Mouse (Mus musculus) hindbrain, embryonic 12.5 days (tissue): ENCODE measurements around the gene Rbks. TPM values are rescaled to one million over a fixed set of nuclear protein-coding genes. Genes with fewer than 3 reads are reported as not detected.

Experiments
- ATAC-seq: fragments of 200-750 bp; cut with Nextera tagmentation; 2 replicates; pipeline ENCODE4 v1.8.0; 2017; ENCODE audit warnings: moderate TSS enrichment; ENCODE audit not compliant: low FRiP score
- H3K27ac ChIP-seq: fragments of 300-500 bp; sonication (generic); 2 replicates; pipeline ENCODE4 v1.5.1; 2016; ENCODE audit warnings: mild to moderate bottlenecking
- H3K27me3 ChIP-seq: fragments of 300-500 bp; sonication (generic); 2 replicates; pipeline ENCODE4 v1.6.1; 2016; ENCODE audit warnings: mild to moderate bottlenecking
- H3K36me3 ChIP-seq: fragments of 300-500 bp; sonication (generic); 2 replicates; pipeline ENCODE4 v1.6.1; 2016; ENCODE audit warnings: mild to moderate bottlenecking
- H3K4me1 ChIP-seq: fragments of 300-500 bp; sonication (generic); 2 replicates; pipeline ENCODE4 v1.6.1; 2016
- H3K4me2 ChIP-seq: fragments of 300-500 bp; sonication (generic); replicated peaks from 2 replicates; pipeline ENCODE4 v1.6.1; 2016; ENCODE audit warnings: mild to moderate bottlenecking
- H3K4me3 ChIP-seq: fragments of 300-500 bp; sonication (generic); 2 replicates; pipeline ENCODE4 v1.5.1; 2016; ENCODE audit warnings: mild to moderate bottlenecking
- H3K9ac ChIP-seq: fragments of 300-500 bp; sonication (generic); 2 replicates; pipeline ENCODE4 v1.6.1; 2016; ENCODE audit warnings: mild to moderate bottlenecking, moderate library complexity
- H3K9me3 ChIP-seq: fragments of 300-500 bp; sonication (generic); replicated peaks from 2 replicates; pipeline ENCODE4 v1.6.1; 2016; ENCODE audit warnings: mild to moderate bottlenecking
- WGBS: fragments of 180-500 bp; shearing (Covaris S2); methylation state at CpG from one replicate; pipeline ENCODE4 v1.1.7; 2016; 5-methylcytosine and 5-hydroxymethylcytosine counted together
- polyA plus RNA-seq: library from polyadenylated mRNA; unstranded; fragments of >200 nt; fragmentation: Nextera tagmentation; extraction: Ambion mirVana; gene quantifications from 2 replicates; pipeline ENCODE4 v1.2.1, GENCODE M21; 2016

Rbks gene
- polyA plus RNA-seq, 1 experiment from 2014 or later = 1.8 TPM

DNA sequence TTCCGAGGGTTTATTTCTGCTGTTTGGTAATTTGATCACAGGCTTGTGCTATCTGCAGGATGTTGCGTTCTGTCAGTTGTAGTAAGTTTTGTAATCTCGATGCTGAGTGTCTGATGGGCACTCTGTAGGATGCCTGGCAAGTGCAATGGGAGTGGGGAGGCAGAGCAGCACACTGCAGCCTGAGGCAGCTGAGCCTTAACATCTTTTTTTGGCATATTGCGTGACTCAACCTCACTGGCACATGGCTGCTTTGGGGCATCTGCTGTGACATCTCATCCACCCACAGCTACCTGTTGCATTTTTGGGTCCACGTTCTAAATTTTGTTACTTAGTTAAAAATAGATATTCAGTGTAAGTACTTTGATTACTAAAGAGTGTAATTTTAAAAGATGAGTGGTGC is 7.5 kb upstream of the Rbks start:
- H3K9ac ChIP-seq = no peak overlapping the region
- H3K4me1 ChIP-seq = no peaks in the 10 kb centered on the region
- H3K4me3 ChIP-seq = no peak overlapping the region
- no peaks in the 10 kb centered on the region for H3K27me3 ChIP-seq
- 0 out of 2 replicates have a peak, but pooled peaks cover 5% of the 10 kb centered on the region for H3K36me3 ChIP-seq
- no peak overlapping the region for H3K4me2 ChIP-seq
- WGBS = 91% methylated on average over 5 of the region's 5 CpGs
- no peak overlapping the region for H3K27ac ChIP-seq
- ATAC-seq = no peak
- no peaks in the 10 kb centered on the region for H3K9me3 ChIP-seq

DNA sequence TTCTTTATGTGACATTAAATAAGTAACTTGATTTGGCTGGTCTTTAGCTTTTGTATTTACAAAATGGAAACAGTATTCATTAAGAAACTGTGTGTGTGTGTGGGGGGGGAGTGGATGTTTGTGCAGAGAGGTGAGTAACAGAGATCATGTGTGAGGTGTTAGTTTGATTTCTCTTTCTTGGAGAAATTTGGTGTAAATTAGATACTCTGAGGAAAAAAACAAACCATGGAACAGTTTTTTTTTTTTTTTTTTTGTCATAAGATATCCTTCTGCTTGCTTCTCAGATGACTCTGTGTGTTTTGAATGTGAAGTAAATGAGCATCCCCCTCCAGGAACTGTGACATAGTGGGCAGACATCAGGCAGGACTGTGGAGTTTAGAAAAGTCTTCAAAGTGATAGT is 2.0 kb upstream of the Rbks start:
- no peak overlapping the region for H3K4me3 ChIP-seq
- H3K9ac ChIP-seq = no peak overlapping the region
- no peaks in the 10 kb centered on the region for H3K27me3 ChIP-seq
- no peak for ATAC-seq
- no peaks in the 10 kb centered on the region for H3K9me3 ChIP-seq
- no peak overlapping the region for H3K27ac ChIP-seq
- H3K4me1 ChIP-seq = peaks cover 5% of the 10 kb centered on the region; the same call in 1 of the 2 replicates
- H3K36me3 ChIP-seq = 0 out of 2 replicates have a peak, but pooled peaks cover 5% of the 10 kb centered on the region
- H3K4me2 ChIP-seq = no peak overlapping the region

DNA sequence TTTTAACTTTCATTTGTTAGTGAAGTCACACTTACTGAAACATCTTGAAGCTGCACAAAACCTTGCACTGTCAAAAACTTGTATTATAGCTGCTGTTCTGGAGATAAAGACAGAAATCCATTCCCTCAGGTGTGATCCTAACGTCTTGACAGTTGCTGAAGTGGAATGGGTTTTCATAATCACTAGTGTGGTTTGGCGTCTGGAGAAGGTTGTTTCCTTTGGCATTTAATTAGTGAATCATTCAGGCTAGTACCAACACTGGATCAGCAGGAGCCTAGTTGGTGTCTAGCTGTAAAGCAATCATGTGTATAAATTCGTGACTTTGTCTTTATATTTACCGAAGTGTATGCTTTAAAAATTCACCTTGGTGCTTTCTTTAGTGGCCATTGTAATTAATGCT is 1.5 kb upstream of the Rbks start:
- Histone ChIP-seq H3K27me3 (no peaks in the 10 kb centered on the region), H3K4me3 (no peak overlapping the region)
- WGBS = 54% methylated on average over 4 of the region's 4 CpGs

DNA sequence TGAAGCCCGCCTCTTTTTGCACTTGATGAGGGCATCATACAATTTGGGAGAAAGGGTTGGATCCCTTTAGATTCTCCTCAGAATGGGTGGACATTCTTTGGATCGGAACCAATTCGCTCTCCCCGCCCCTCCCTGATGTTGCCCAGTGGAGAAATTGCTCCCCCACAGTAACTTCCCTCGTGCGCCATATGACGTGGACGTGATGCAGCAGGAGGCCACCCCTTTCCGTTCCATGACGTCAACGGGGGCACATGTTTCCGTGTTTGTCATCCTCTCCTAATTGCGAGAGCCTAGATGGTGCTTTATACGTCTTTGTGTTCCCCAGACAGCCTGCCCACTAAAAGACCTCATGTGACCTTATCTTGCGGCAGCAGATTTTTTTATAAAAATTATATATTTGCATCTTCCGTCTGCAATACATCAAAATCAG is 885 bp upstream of the Rbks start:
- Histone ChIP-seq H3K9me3 (no peaks in the 10 kb centered on the region), H3K4me1 (peaks cover 5% of the 10 kb centered on the region; the same call in 1 of the 2 replicates), H3K4me3 (peak overlapping the region; percentile 80), H3K9ac (peak overlapping the region; percentile 81), H3K4me2 (peak overlapping the region; percentile 82), H3K36me3 (no peaks in the 10 kb centered on the region), H3K27me3 (no peaks in the 10 kb centered on the region), H3K27ac (peak overlapping the region; percentile 87)
- 6% methylated on average over 16 of the region's 16 CpGs for WGBS
- peak; percentile 81 for ATAC-seq

More for the DNA sequence above, 1.5 kb upstream of the Rbks start:
- Histone ChIP-seq H3K4me2 (no peak overlapping the region), H3K27ac (no peak overlapping the region), H3K9me3 (no peaks in the 10 kb centered on the region), H3K4me1 (peaks cover 5% of the 10 kb centered on the region; the same call in 1 of the 2 replicates), H3K36me3 (0 out of 2 replicates have a peak, but pooled peaks cover 4% of the 10 kb centered on the region), H3K9ac (no peak overlapping the region)
- no peak for ATAC-seq

DNA sequence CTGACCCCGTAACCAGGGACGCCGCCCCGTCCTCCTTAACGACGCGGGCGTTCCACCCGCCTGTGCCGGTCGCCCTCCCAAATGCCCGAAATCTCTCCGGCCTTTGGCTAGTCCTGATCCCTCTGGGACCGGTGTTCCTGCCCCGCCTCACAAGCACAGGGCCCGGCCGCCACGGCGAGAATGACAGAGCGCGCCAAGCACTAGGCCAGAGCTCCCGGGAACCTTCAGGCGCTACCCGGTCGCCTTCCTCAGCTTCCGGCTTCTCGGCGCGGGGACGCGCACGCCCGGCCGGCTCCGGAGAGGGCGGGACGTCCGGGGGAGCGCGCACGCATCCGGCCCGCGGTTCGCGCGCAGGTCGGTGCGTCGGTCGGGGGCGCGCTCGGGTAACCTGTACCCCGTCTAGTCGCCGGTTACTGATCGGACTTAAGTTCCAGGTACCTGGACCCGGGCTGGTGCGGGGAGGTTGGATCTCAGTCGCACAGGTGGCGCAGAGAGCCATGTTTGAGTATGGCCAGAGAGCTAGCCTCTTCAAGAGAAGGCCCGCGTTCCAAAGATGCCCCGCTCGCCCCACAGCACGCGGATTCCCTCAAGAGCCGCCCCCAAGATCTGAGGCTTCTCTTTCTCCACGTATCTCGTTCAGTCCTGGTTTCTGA is 343 bp upstream of the Rbks start, which contains the start of gene Babam2:
Gene Babam2, plus strand, starts transcription at position 41 of the 653 bp plus-strand sequence.
- H3K4me3 ChIP-seq = peak within 1 kb of the TSS; percentile 80

DNA sequence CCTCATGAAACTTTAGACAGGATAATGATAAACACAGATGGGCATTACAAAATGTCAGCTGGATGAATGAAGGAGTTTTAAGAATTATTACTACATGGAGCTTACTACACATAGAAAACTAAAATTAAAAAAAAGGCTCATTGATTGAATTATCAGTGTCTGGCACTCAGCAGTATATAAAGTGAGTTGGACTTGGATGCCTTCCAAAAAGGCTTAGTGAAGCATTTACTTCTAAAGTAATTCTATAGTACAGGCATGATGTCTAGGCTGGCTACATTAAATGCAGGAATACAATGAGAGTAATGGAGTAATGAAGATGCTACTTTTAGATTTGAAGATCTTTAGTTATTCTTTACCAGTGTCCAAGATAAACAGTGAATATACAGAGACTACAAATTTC is 4.2 kb downstream of the Rbks start:
- Histone ChIP-seq H3K4me2 (no peak overlapping the region), H3K9me3 (no peaks in the 10 kb centered on the region), H3K27ac (no peak overlapping the region), H3K27me3 (no peaks in the 10 kb centered on the region), H3K9ac (no peak overlapping the region), H3K36me3 (no peaks in the 10 kb centered on the region), H3K4me1 (peaks cover 5% of the 10 kb centered on the region; the same call in 1 of the 2 replicates), H3K4me3 (no peak overlapping the region)
- no peak for ATAC-seq

More for the DNA sequence above, 343 bp upstream of the Rbks start, which contains the start of gene Babam2:
- peak; percentile 96 for ATAC-seq
- H3K9me3 ChIP-seq = no peaks in the 10 kb centered on the region
- no peaks in the 10 kb centered on the region for H3K27me3 ChIP-seq
- under 1% methylated on average over 71 of the region's 71 CpGs for WGBS
- peak within 1 kb of the TSS; percentile 82 for H3K4me2 ChIP-seq
- H3K4me1 ChIP-seq = peaks cover 5% of the 10 kb centered on the region; the same call in 1 of the 2 replicates
- H3K9ac ChIP-seq = peak within 1 kb of the TSS; percentile 81
- no peaks in the 10 kb centered on the region for H3K36me3 ChIP-seq
- peak within 1 kb of the TSS; percentile 87 for H3K27ac ChIP-seq

DNA sequence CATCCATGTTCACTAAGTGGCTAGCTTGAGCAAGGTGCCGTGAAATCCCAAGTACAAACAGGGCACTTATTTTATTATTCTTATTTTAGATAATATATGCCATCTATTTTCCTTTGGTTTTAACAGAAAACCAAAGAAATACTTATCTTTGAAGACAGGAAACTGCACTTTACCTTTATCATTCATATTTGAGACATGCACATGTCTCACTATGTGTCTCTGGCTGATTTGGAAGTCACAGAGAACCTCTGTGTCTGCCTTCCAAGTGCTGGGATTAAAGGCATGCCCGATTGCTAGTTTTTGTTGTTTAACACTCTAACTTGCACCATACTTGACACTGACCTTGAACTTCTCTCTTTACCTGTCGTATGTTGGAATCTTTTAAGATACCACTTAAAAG is 9.5 kb downstream of the Rbks start:
- no peak overlapping the region for H3K9ac ChIP-seq
- WGBS = 93% methylated on average over 3 of the region's 3 CpGs
- H3K9me3 ChIP-seq = no peaks in the 10 kb centered on the region

DNA sequence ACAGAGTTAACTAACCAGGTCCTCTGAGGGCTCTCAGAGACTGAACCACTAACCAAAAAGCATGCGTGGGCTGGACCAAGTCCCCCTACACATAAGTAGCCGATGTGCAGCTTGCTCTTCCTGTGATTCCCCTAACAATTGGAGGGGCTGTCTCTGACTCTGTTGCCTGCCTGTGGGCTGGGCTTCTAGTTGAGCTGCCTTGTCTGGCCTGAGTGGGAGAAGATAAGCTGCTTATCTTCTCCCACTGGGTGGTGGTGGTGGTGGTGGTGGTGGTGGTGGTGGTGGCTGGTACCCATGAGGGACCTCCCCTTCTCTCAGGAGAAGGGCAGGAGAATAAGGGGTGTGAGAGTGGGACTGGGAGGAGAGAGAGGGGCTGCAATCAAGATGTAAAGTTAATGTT is 11.4 kb downstream of the Rbks start:
- no peak for ATAC-seq

More for the DNA sequence above, 9.5 kb downstream of the Rbks start:
- no peaks in the 10 kb centered on the region for H3K4me1 ChIP-seq
- H3K27ac ChIP-seq = no peak overlapping the region
- no peak for ATAC-seq
- no peaks in the 10 kb centered on the region for H3K36me3 ChIP-seq
- H3K4me3 ChIP-seq = no peak overlapping the region
- no peaks in the 10 kb centered on the region for H3K27me3 ChIP-seq
- H3K4me2 ChIP-seq = no peak overlapping the region

DNA sequence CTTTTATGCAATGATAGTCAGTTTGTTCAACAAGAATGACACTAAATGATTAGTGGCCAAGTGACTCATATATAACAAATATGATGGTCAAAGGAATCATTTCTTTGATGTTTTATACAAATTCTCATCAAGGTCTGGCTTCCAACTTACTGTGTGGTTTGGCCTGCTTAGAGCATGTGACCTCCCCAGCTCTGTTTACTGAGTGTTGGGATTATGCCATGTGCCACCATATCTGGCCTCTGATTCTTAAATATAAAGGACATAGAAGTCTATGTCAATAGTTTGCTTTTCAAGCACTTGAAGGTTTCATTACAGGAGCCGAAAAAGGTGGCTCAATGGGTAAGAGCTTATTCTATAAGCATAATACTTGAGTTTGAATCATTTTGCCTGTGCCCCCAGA is 15.1 kb downstream of the Rbks start:
- no peak for ATAC-seq
- Histone ChIP-seq H3K27ac (no peak overlapping the region), H3K4me3 (no peak overlapping the region), H3K36me3 (no peaks in the 10 kb centered on the region), H3K4me2 (no peak overlapping the region), H3K27me3 (no peaks in the 10 kb centered on the region), H3K9ac (no peak overlapping the region), H3K4me1 (no peaks in the 10 kb centered on the region), H3K9me3 (no peaks in the 10 kb centered on the region)
- 91% methylated on average over 1 of the region's 1 CpGs for WGBS

More for the DNA sequence above, 11.4 kb downstream of the Rbks start:
- H3K27me3 ChIP-seq = no peaks in the 10 kb centered on the region
- H3K4me3 ChIP-seq = no peak overlapping the region
- H3K9ac ChIP-seq = no peak overlapping the region
- no peaks in the 10 kb centered on the region for H3K4me1 ChIP-seq
- 72% methylated on average over 2 of the region's 2 CpGs for WGBS
- no peak overlapping the region for H3K27ac ChIP-seq
- H3K4me2 ChIP-seq = no peak overlapping the region
- no peaks in the 10 kb centered on the region for H3K36me3 ChIP-seq
- no peaks in the 10 kb centered on the region for H3K9me3 ChIP-seq

DNA sequence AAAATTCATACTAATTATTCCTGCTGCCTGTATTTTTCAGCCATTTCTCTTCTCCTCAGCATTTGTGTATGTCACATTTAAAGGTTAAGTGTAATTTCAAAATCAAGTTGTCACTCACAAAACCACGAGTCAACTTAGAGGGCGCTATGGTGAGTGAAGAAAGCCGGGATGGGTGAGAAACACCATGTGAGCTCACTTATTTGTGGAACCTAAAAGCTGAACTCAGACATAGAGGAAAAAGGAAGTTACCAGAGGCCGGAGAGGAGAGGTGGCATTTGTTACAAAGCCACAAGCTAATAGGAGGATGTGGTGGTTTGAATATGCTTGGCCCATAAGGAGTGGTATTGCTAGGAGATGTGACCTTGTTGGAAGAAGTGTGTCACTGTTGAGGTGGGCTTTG is 17.2 kb downstream of the Rbks start:
- Histone ChIP-seq H3K9me3 (no peaks in the 10 kb centered on the region), H3K27ac (no peak overlapping the region), H3K36me3 (no peaks in the 10 kb centered on the region), H3K4me3 (no peak overlapping the region), H3K9ac (no peak overlapping the region), H3K27me3 (no peaks in the 10 kb centered on the region), H3K4me1 (no peaks in the 10 kb centered on the region), H3K4me2 (no peak overlapping the region)
- 84% methylated on average over 4 of the region's 4 CpGs for WGBS
- ATAC-seq = no peak

DNA sequence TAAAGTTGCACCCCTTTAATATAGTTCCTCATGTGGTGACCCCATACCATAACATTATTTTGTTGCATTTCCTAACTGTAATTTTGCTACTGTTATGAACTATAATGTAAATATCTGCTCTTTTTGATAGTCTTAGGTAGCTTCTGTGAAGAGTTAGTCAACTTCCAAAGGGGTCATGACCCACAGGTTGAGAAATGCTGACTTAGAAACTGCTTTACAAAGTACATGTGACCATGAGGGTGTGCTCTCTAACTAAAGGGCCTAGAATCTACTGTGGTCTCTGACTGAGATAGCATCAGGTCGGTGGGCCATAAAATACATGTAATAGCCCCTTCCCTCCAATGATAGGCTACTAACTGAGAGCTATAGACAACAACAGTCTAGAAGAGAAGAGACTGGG is 19.4 kb downstream of the Rbks start:
- WGBS = 92% methylated on average over 1 of the region's 1 CpGs
- H3K4me3 ChIP-seq = no peak overlapping the region
- H3K4me2 ChIP-seq = no peak overlapping the region
- no peak overlapping the region for H3K27ac ChIP-seq
- no peaks in the 10 kb centered on the region for H3K27me3 ChIP-seq
- ATAC-seq = no peak
- H3K9me3 ChIP-seq = no peaks in the 10 kb centered on the region
- no peak overlapping the region for H3K9ac ChIP-seq
- no peaks in the 10 kb centered on the region for H3K4me1 ChIP-seq
- H3K36me3 ChIP-seq = no peaks in the 10 kb centered on the region

DNA sequence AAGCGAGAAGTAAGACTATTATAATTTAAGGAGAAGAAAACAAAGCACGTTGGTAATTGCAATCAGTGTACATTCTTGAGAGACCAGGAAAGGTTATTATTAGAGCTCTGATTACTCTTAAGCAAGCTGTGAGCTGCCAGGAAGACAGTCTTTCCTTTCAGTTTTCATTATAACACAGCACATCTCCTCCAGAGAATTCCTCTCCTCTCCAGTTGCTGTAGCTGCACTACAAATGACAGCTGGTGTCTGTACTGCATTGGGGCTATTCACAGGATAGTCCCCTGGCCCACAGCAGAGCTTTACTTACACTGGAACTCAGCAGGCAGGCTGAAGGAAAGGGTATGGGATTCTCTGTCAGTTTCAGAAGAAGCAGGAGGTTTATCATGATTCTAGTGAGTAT is 24.0 kb downstream of the Rbks start:
- Histone ChIP-seq H3K9ac (no peak overlapping the region), H3K36me3 (no peaks in the 10 kb centered on the region), H3K27ac (no peak overlapping the region), H3K4me1 (no peaks in the 10 kb centered on the region), H3K27me3 (no peaks in the 10 kb centered on the region), H3K9me3 (no peaks in the 10 kb centered on the region), H3K4me3 (no peak overlapping the region), H3K4me2 (no peak overlapping the region)
- 82% methylated on average over 2 of the region's 2 CpGs for WGBS
- ATAC-seq = no peak

DNA sequence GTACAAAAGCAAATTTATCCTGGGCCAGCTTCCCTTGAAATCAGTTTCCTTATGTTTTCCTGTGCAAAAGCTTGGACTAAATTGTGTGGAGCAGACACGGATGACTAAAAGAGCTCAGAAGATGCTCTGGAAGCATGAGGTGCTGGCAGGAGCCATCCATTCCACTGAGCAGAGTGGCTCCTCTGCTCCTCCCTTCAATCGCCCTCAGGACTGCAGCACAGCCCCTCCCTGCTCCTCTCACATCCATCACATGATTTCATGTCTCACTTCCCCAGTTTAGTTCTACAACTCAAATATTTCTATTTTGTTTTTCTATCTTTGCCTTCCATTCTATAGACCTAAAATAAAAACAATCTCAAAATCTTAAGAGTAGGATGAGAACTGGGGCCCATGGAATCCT is 26.3 kb downstream of the Rbks start:
- no peaks in the 10 kb centered on the region for H3K27me3 ChIP-seq
- no peak overlapping the region for H3K27ac ChIP-seq
- no peaks in the 10 kb centered on the region for H3K4me1 ChIP-seq
- ATAC-seq = no peak
- no peaks in the 10 kb centered on the region for H3K9me3 ChIP-seq
- WGBS = 71% methylated on average over 2 of the region's 2 CpGs
- no peak overlapping the region for H3K4me3 ChIP-seq
- no peak overlapping the region for H3K4me2 ChIP-seq
- no peaks in the 10 kb centered on the region for H3K36me3 ChIP-seq
- no peak overlapping the region for H3K9ac ChIP-seq
